Mouse (Mus musculus) MEL (cell line): ENCODE results near the gene Tnik.

ENCODE experiments used
- CTCF ChIP-seq, 3 experiments: IDR thresholded peaks in 2 of 3; conservative IDR thresholded peaks in 1 of 3; 2 replicates each; pipeline ENCODE4 v1.5.1; 2011 to 2012; ENCODE audit warnings: low read length in 3 of 3, low read depth in 2 of 3, mild to moderate bottlenecking in 2 of 3, improper control_type of control experiment in 1 of 3, inconsistent platforms in 1 of 3, mixed read lengths in 1 of 3, moderate library complexity in 1 of 3; ENCODE audit not compliant: control insufficient read depth in 1 of 3, insufficient read depth in 1 of 3, poor library complexity in 1 of 3, severe bottlenecking in 1 of 3
- E2F4 ChIP-seq: IDR thresholded peaks from 2 replicates; pipeline ENCODE4 v1.6.1; 2011; ENCODE audit warnings: low read depth, low read length, improper control_type of control experiment, borderline replicate concordance
- EP300 ChIP-seq, 2 experiments: IDR thresholded peaks; 2 replicates each; pipeline ENCODE4 v1.6.1; 2011; ENCODE audit warnings: improper control_type of control experiment in 2 of 2, low read length in 2 of 2, low read depth in 1 of 2, mild to moderate bottlenecking in 1 of 2
- GABPA ChIP-seq: IDR thresholded peaks from 2 replicates; pipeline ENCODE4 v1.6.1; 2012; ENCODE audit warnings: low read depth, mild to moderate bottlenecking, inconsistent platforms, low read length, improper control_type of control experiment, moderate library complexity
- MAFK ChIP-seq: IDR thresholded peaks from 2 replicates; pipeline ENCODE4 v1.6.1; 2011; ENCODE audit warnings: low read depth, mild to moderate bottlenecking, low read length, improper control_type of control experiment, borderline replicate concordance
- MYC ChIP-seq: IDR thresholded peaks from 2 replicates; pipeline ENCODE4 v1.6.1; 2011; ENCODE audit warnings: low read depth, mild to moderate bottlenecking, low read length, improper control_type of control experiment, moderate library complexity
- POLR2A ChIP-seq, 2 experiments: IDR thresholded peaks; 2 replicates each; pipeline ENCODE4 v1.6.1; 2011 to 2012; ENCODE audit warnings: low read length in 2 of 2, mild to moderate bottlenecking in 2 of 2, control low read depth in 1 of 2, improper control_type of control experiment in 1 of 2, low read depth in 1 of 2, moderate library complexity in 1 of 2; ENCODE audit not compliant: control insufficient read depth in 1 of 2, insufficient read depth in 1 of 2, poor library complexity in 1 of 2
- POLR2AphosphoS2 ChIP-seq: IDR thresholded peaks from 2 replicates; pipeline ENCODE4 v1.6.1; 2011; ENCODE audit warnings: low read length, improper control_type of control experiment

- no peak for TF ChIP-seq POLR2A (IDR thresholded peaks at IDR 0.05; ENCODE audit: control insufficient read depth in 1 of 2, insufficient read depth in 1 of 2, low read depth in 1 of 2, low read length in 2 of 2, poor library complexity in 1 of 2)
- no peak for TF ChIP-seq CTCF (IDR thresholded peaks at IDR 0.05 in 2 of 3, conservative IDR thresholded peaks at IDR 0.05 in 1 of 3; ENCODE audit: control insufficient read depth in 1 of 3, insufficient read depth in 1 of 3, low read depth in 2 of 3, low read length in 3 of 3, poor library complexity in 1 of 3, severe bottlenecking in 1 of 3)
- TF ChIP-seq MYC = no peak
- no peak for TF ChIP-seq EP300 (IDR thresholded peaks at IDR 0.05; ENCODE audit: low read depth in 1 of 2, low read length in 2 of 2)
- TF ChIP-seq MAFK = no peak
- no peak for TF ChIP-seq GABPA
- no peak for TF ChIP-seq E2F4
- no peak for TF ChIP-seq POLR2AphosphoS2
Measured at GRCm38 (mm10) chr3:28638957-28639356, 375.9 kb downstream of the Tnik start.
